Mouse (Mus musculus): ENCODE measurements around the gene Atg4c. TPM values are rescaled to one million over a fixed set of nuclear protein-coding genes. Genes with fewer than 3 reads are reported as not detected.

The Atg4c gene
- total and polyA plus RNA-seq, 3 experiments: not detected

DNA sequence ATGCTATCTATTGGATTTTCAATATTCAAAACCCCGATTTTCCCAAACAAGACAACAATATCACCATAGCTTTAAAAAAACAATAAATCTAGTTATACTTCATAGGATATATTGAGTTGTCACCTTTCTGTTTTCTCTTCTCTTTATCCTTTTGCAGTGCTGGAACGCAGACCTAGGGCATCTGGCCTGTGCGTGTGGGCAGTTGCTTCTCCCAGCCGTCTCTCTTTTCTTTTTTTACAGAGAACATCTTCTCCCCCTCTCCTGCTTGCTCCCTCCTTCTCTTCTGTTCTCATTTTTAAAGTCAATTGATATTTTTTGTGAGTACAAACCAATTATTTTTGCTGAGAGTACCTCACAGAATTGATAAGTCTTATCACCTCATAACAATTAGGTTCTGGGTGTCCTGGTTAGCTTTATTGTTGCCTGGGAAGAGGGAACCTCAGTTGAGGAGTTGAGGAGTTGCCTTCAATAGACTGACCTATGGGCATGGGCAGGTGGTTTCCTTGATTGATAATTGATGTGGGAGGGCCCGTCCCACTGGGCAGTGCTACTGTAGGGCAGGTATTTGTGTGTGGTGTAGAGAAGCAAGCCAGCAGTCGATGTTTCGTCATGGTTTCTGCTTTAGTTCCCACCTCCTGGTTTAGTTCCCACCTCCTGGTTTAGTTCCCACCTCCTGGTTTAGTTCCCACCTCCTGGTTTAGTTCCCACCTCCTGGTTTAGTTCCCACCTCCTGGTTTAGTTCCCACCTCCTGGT is 6.8 kb downstream of the Atg4c start:
- Histone ChIP-seq H3K27me3 (replicated peaks) (no peaks in the 10 kb centered on the region), H3K9ac (ENCODE audit: insufficient read depth, low read depth) (no peak overlapping the region), H3K27ac (ENCODE audit: insufficient read depth, low read depth) (no peak overlapping the region), H3K4me2 (ENCODE audit: insufficient read depth, low read depth, poor library complexity, severe bottlenecking) (no peak overlapping the region), H3K4me3 (replicated peaks in 1 of 3; ENCODE audit: low read depth in 2 of 3, low read length in 2 of 3, poor library complexity in 1 of 3) (no peak overlapping the region), H3K36me3 (replicated peaks in 1 of 2; ENCODE audit: control insufficient read depth in 1 of 2, insufficient read depth in 1 of 2, low read length in 1 of 2) (no peaks in the 10 kb centered on the region), H3K4me1 (ENCODE audit: control insufficient read depth in 1 of 2, insufficient read depth in 2 of 2) (no peaks in the 10 kb centered on the region), H3K79me2 (replicated peaks; ENCODE audit: control insufficient read depth, extremely low read depth, insufficient read depth, poor library complexity, severe bottlenecking) (no peaks in the 10 kb centered on the region), H3K9me3 (replicated peaks; ENCODE audit: low read length) (peaks cover 51% of the 10 kb centered on the region)
- no peak for TF ChIP-seq UBTF (IDR thresholded peaks at IDR 0.05; ENCODE audit: low read depth, low read length)
- no peak for TF ChIP-seq EP300 (IDR thresholded peaks at IDR 0.05; ENCODE audit: low read length)
- no peak for TF ChIP-seq MXI1 (IDR thresholded peaks at IDR 0.05; ENCODE audit: low read depth, low read length)
- no peak for TF ChIP-seq RCOR1 (conservative IDR thresholded peaks at IDR 0.05; ENCODE audit: low read depth, low read length)
- TF ChIP-seq CHD2 (IDR thresholded peaks at IDR 0.05; ENCODE audit: low read length): no peak
- TF ChIP-seq TCF12 (IDR thresholded peaks at IDR 0.05; ENCODE audit: low read depth, low read length): no peak
- no peak for TF ChIP-seq E2F4 (IDR thresholded peaks at IDR 0.05; ENCODE audit: insufficient replicate concordance, low read depth, low read length)
- TF ChIP-seq ELF1 (IDR thresholded peaks at IDR 0.05; ENCODE audit: low read depth, low read length): no peak
- no peak for TF ChIP-seq MYC (IDR thresholded peaks at IDR 0.05; ENCODE audit: low read depth, low read length)
- no peak for TF ChIP-seq POLR2A (IDR thresholded peaks at IDR 0.05; ENCODE audit: low read depth, low read length)
- no peak for TF ChIP-seq MAZ (IDR thresholded peaks at IDR 0.05; ENCODE audit: low read depth, low read length)
- TF ChIP-seq ETS1 (conservative IDR thresholded peaks at IDR 0.05; ENCODE audit: low read depth, low read length): no peak
- no peak for TF ChIP-seq BHLHE40 (IDR thresholded peaks at IDR 0.05; ENCODE audit: low read depth, low read length)
- dilution Hi-C loops (cut with MboI; ENCODE audit: extremely low pct_ligation_motif_present, extremely low pct_unique_long_range_greater_than_20kb, low sequenced_read_pairs) (no loop called here), in situ Hi-C loops (cut with MboI; ENCODE audit: low pct_ligation_motif_present, low pct_unique_long_range_greater_than_20kb, low sequenced_read_pairs) (no loop called here)
- DNase-seq (ENCODE audit: extremely low read depth): no peak

DNA sequence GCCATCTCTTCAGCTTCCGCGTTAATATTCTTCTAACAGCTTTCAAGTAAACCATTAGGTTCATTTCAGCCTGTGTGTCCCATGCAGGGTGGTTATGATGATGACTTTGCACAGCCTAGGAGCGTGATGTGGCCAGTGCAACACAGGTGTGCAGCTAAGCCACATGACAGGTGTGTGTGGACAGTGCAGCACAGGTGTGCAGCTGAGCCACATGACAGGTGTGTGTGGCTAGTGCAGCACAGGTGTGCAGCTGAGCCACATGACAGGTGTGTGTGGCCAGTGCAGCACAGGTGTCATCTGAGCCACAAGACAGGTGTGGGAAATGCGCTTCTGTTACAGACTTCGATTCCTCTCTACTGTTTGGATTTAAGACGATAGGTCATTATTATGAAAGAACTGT is 12.0 kb downstream of the Atg4c start:
- no peaks in the 10 kb centered on the region for H3K36me3 ChIP-seq (replicated peaks in 1 of 2; ENCODE audit: control insufficient read depth in 1 of 2, insufficient read depth in 1 of 2, low read length in 1 of 2)
- no peak overlapping the region for H3K4me3 ChIP-seq (replicated peaks in 1 of 3; ENCODE audit: low read depth in 2 of 3, low read length in 2 of 3, poor library complexity in 1 of 3)
- peaks cover 59% of the 10 kb centered on the region for H3K9me3 ChIP-seq (replicated peaks; ENCODE audit: low read length)
- TF ChIP-seq POLR2AphosphoS2 (IDR thresholded peaks at IDR 0.05; ENCODE audit: low read depth, low read length) (no peak), HCFC1 (IDR thresholded peaks at IDR 0.05; ENCODE audit: low read depth, low read length) (no peak), E2F4 (IDR thresholded peaks at IDR 0.05; ENCODE audit: insufficient replicate concordance, low read depth, low read length) (no peak), JUN (IDR thresholded peaks at IDR 0.05; ENCODE audit: insufficient read depth, low read depth, low read length) (no peak), USF2 (conservative IDR thresholded peaks at IDR 0.05; ENCODE audit: low read depth, low read length) (no peak), ETS1 (conservative IDR thresholded peaks at IDR 0.05; ENCODE audit: low read depth, low read length) (no peak), ZMIZ1 (IDR thresholded peaks at IDR 0.05; ENCODE audit: low read depth, low read length) (no peak), NRF1 (IDR thresholded peaks at IDR 0.05; ENCODE audit: low read depth, low read length) (no peak), BHLHE40 (IDR thresholded peaks at IDR 0.05; ENCODE audit: low read depth, low read length) (no peak)
- no peak for DNase-seq (ENCODE audit: extremely low read depth)
- no peaks in the 10 kb centered on the region for H3K27me3 ChIP-seq (replicated peaks)
- no peak overlapping the region for H3K4me2 ChIP-seq (ENCODE audit: insufficient read depth, low read depth, poor library complexity, severe bottlenecking)
- H3K4me1 ChIP-seq (ENCODE audit: control insufficient read depth in 1 of 2, insufficient read depth in 2 of 2): no peaks in the 10 kb centered on the region
- in situ Hi-C loops (cut with MboI; ENCODE audit: low pct_ligation_motif_present, low pct_unique_long_range_greater_than_20kb, low sequenced_read_pairs): no loop called here
- H3K9ac ChIP-seq (ENCODE audit: insufficient read depth, low read depth): no peak overlapping the region
- H3K79me2 ChIP-seq (replicated peaks; ENCODE audit: control insufficient read depth, extremely low read depth, insufficient read depth, poor library complexity, severe bottlenecking): no peaks in the 10 kb centered on the region
- H3K27ac ChIP-seq (ENCODE audit: insufficient read depth, low read depth): no peak overlapping the region
- dilution Hi-C loops (cut with MboI; ENCODE audit: extremely low pct_ligation_motif_present, extremely low pct_unique_long_range_greater_than_20kb, low sequenced_read_pairs): no loop called here
